Mouse (Mus musculus): Measurements from ENCODE around the gene Aicda. TPM values are rescaled to one million over a fixed set of nuclear protein-coding genes. Genes with fewer than 3 reads are reported as not detected.

Aicda gene
- polyA plus RNA-seq, 1 experiment from 2014 or later = 0.20 TPM

DNA sequence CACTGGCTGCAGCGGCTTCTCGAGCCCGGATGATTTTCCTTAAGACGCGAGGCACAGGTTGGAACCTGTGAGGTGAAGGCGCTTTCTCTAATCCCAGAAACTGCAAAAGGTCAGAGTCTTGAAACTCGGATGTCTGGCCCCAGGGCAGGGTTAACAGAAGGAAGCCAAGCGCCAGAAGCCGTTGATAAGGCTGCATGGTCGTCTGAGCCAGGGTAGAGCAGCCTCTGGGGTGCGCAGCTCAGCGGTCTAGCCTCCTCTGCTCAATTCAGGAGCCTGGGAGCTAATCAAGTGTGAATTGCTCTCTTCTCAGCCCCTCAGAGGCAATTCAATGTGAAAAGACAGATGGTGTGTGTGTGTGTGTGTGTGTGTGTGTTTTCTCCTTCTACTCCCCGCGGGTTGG is 56.2 kb downstream of the Aicda start, which contains the start of gene Gdf3:
Gene Gdf3 (minus strand): TSS at position 317 of the 400 bp plus-strand sequence.
- Histone ChIP-seq H3K27ac (ENCODE audit: low read length) (no peak within 1 kb of the TSS), H3K9ac (replicated peaks; ENCODE audit: low read depth, low read length) (no peak within 1 kb of the TSS), H3K4me3 (replicated peaks; ENCODE audit: low read length) (no peak within 1 kb of the TSS), H3K9me3 (ENCODE audit: control insufficient read depth, low read length) (no peaks in the 10 kb centered on the region), H3K36me3 (ENCODE audit: control insufficient read depth, insufficient read depth) (no peaks in the 10 kb centered on the region), H3K4me2 (ENCODE audit: low read length) (no peak within 1 kb of the TSS), H3K4me1 (replicated peaks; ENCODE audit: control insufficient read depth, insufficient read depth, low read length) (no peaks in the 10 kb centered on the region), H3K27me3 (replicated peaks; ENCODE audit: control insufficient read depth, insufficient read depth, low read length) (no peaks in the 10 kb centered on the region)
- no peak for ATAC-seq
- 63% methylated on average over 14 of the region's 14 CpGs for WGBS

DNA sequence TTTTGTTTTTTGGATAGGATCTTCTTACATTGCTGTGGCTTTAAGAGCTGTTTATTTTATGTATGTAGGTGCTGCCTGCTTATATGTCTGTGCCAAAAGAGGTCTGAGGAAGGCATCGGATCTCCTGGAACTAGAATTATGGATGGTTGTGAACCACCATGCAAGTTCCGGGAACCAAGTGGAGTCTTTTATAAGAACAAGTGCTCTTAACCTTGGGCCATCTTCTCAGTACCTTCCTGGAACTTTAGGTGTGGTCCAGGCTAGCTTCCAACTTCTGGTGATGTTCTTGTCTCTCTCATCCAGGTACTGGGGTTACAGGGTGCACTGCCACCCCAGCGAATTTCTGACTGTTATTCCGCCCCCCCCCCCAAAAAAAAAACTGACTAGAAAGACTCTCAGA is 58.8 kb downstream of the Aicda start:
- WGBS = 82% methylated on average over 4 of the region's 4 CpGs
- ATAC-seq = no peak
- no peaks in the 10 kb centered on the region for H3K27me3 ChIP-seq (replicated peaks; ENCODE audit: control insufficient read depth, insufficient read depth, low read length)
- H3K9me3 ChIP-seq (ENCODE audit: control insufficient read depth, low read length) = no peaks in the 10 kb centered on the region
- no peak overlapping the region for H3K9ac ChIP-seq (replicated peaks; ENCODE audit: low read depth, low read length)
- H3K4me3 ChIP-seq (replicated peaks; ENCODE audit: low read length) = no peak overlapping the region
- H3K4me1 ChIP-seq (replicated peaks; ENCODE audit: control insufficient read depth, insufficient read depth, low read length) = no peaks in the 10 kb centered on the region
- H3K36me3 ChIP-seq (ENCODE audit: control insufficient read depth, insufficient read depth) = no peaks in the 10 kb centered on the region
- no peak overlapping the region for H3K4me2 ChIP-seq (ENCODE audit: low read length)
- no peak overlapping the region for H3K27ac ChIP-seq (ENCODE audit: low read length)

Other genes starting within 250 kb of the Aicda start
- gene M6pr, start 245.1 kb upstream of the Aicda start, polyA plus RNA-seq (2015; fragmentation: Nextera tagmentation; extraction: Ambion mirVana) = 57.0 and 62.4 TPM in 2 replicates
- 32.7 and 36.9 TPM in 2 replicates for gene Phc1, start 213.2 kb upstream of the Aicda start, polyA plus RNA-seq (2015; fragmentation: Nextera tagmentation; extraction: Ambion mirVana)
- gene Rimklb, start 55.0 kb upstream of the Aicda start, polyA plus RNA-seq (2015; fragmentation: Nextera tagmentation; extraction: Ambion mirVana) = 97.3 and 97.9 TPM in 2 replicates
- gene Mfap5, start 48.0 kb upstream of the Aicda start, polyA plus RNA-seq (2015; fragmentation: Nextera tagmentation; extraction: Ambion mirVana) = 1.7 and 3.1 TPM in 2 replicates
- gene Apobec1, start 48.6 kb downstream of the Aicda start, polyA plus RNA-seq (2015; fragmentation: Nextera tagmentation; extraction: Ambion mirVana) = 4.4 and 4.9 TPM in 2 replicates
- gene Gdf3, start 56.3 kb downstream of the Aicda start, polyA plus RNA-seq (2015; fragmentation: Nextera tagmentation; extraction: Ambion mirVana) = not detected in 2 replicates
- not detected in 2 replicates for gene Dppa3, start 72.6 kb downstream of the Aicda start, polyA plus RNA-seq (2015; fragmentation: Nextera tagmentation; extraction: Ambion mirVana)
- 0.13 TPM in 1 of 2 replicates, not detected in the other for gene Nanog, start 153.7 kb downstream of the Aicda start, polyA plus RNA-seq (2015; fragmentation: Nextera tagmentation; extraction: Ambion mirVana)
- 25.9 and 33.7 TPM in 2 replicates for gene Slc2a3, start 247.8 kb downstream of the Aicda start, polyA plus RNA-seq (2015; fragmentation: Nextera tagmentation; extraction: Ambion mirVana)

All from forebrain, embryonic 16.5 days (tissue).